Mouse (Mus musculus): Measurements from ENCODE around the gene Pigz.

The Pigz gene

Small RNA genes within 50 kb of the gene (microRNA-seq; reads per million reads assigned to microRNA genes)
- gene Gm26269: 0 reads per million in 2 experiments

All from adrenal gland (tissue).